Mouse (Mus musculus) frontal cortex, postnatal 36 days (tissue): Measurements from ENCODE around the gene BC016579.
A peak's percentile ranks its signal among the peaks of the same experiment; 100 is the strongest.

Source experiments
- DNase-seq, 2 experiments: peaks; one replicate each; pipeline ENCODE4 v3.0.0; 2022; ENCODE audit warnings: low spot score in 2 of 2

Gene BC016579

DNA sequence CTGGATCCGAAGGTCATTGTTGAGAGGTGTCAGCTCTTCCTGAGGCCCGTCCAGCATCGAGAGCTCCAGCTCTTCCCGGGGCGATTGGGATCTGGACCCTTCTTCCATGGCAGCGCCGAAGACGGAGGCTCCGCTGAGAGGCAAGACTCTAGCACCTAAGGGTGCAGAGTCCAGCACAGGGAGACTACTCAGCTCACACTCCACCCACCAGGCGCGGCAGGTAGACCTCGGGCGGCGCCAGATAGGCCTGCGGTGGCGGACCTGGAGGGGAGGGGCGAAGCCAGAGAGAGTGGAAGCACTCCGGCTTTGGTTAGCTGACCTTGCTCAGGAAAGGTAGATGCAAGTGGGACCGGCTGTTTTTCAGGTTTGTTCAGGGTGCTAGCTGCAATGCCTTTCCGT, at the start of gene BC016579:
TSS of gene BC016579 (minus strand) at position 135 of the 399 bp plus-strand sequence.
- DNase-seq, result no peak

DNA sequence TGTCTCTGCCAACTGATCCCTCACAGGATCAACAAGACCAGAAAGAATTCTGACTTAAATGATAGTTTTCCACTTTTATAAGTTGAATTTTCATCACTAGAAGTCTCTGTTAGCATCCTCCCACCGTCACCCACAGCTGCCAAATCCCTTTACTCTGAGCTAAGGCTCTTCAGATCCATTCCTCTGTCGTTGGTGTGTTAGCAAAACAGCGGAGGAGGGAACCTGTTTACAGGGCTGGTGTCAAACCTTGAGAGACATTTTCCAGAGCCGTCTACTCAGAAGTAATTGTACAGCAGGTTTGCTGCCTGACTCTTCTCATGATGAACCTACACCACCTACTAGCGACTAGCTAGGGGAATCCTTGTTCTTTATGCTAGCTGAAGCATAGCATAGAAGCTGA, 45.4 kb upstream of the BC016579 start:
- no peak for DNase-seq

DNA sequence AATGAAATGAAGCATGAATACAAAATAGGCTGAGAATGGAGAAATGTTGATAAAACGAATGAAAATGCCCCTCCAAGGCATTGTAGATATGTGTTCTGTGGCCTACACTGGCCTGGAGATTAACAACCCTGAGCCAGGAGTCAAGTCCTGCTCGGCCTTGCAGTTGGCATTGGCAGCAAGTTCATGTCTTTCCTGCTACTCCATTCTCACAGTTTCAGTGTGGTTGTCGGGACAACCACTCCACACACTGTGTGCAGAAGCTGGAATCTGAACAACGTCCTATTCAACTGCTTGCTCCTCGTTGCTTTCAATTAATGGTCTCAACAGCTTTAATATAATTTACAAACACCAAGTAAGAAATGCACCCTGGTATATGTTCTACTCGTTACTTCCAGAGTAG, 44.1 kb upstream of the BC016579 start:
- no peak for DNase-seq

DNA sequence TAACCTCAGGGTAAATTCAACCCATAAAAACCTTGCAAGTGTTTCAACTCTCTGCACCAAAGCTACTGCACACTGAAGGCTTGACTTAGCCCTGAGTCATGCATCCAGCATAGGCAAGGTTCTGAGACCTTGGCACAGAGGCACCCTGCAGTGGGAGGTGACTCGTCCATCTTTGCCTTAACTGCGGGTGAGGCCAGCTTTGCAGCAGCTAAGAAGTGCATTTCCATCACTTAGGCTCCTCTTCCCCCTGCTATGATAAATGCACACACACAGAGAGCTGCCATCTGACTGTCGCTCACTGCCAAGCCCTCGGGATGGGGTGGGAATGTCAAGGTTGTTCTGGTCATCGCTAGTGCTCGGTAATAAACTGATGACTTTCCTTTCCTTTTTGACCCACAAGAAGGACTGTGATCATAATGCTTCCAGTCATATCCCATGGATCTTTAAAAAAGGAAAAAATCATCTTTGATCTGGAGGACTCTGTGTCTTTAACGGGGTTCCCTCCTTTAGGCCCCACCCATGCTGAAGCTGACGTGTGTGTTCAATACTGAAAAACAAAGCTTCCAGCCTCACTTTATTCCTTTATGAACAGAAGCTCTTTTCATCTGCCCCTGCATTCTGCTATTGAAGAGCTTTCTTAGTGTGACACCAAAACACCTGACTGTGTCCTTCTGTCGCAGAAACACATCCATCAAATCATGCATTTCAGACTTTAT, 41.7 kb upstream of the BC016579 start:
- no peak for DNase-seq

- DNase-seq, result no peak
Observed at GRCm38 (mm10) chr16:45693558-45693957, 39.7 kb upstream of the BC016579 start, which contains the start of gene Tmprss7. TSS of gene Tmprss7 (minus strand) at chr16:45693658.

DNA sequence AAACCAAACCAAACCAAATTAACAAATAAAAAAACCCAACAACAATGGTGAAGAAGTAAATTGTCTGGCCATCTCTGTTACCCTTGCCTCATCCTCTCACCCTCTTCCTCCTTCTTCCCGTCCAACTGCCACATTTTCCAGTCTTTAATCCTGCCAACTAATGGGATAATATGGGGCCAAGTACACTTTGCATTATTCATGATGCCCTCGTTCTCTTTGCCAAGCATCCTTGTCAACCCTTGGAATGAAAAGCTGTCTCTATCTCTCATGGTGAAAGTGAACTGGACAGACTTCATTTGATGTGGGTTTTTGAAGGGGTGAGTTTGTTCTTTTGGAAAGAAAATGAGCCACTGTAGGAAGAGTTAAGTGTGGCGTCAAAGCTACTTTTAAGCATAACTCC, 39.0 kb upstream of the BC016579 start:
- DNase-seq, result no peak

GRCm38 (mm10) chr16:45690178-45690577, 36.3 kb upstream of the BC016579 start:
- DNase-seq, result peak; percentile 60 to 71

GRCm38 (mm10) chr16:45686833-45687232, 33.0 kb upstream of the BC016579 start:
- DNase-seq, result no peak

DNA sequence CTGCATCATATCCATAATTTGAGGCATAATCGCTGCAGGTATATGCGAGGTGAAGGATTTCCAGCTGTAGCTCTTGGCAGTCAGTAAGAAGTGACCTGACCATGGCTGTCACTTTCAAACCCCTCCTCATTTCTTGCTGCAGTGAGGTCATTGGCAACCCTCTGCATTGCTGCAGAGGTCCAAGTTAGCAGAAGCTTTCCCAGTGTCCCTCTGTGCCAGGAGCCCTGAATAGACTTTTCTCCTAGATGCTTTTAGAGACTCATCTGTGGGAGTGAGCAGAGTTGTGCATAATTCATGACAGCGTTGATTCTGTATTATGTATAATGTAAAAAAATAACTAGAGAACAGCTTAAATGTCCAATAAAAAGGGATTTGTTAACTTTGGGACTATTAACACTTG, 31.4 kb upstream of the BC016579 start:
- peak; percentile 44 to 60 for DNase-seq

- peak in 1 of 2 experiments; percentile 72 for DNase-seq
Observed at GRCm38 (mm10) chr16:45684815-45685214, 30.9 kb upstream of the BC016579 start.

GRCm38 (mm10) chr16:45676462-45676861, 22.6 kb upstream of the BC016579 start:
- peak in 1 of 2 experiments; percentile 34 for DNase-seq

DNA sequence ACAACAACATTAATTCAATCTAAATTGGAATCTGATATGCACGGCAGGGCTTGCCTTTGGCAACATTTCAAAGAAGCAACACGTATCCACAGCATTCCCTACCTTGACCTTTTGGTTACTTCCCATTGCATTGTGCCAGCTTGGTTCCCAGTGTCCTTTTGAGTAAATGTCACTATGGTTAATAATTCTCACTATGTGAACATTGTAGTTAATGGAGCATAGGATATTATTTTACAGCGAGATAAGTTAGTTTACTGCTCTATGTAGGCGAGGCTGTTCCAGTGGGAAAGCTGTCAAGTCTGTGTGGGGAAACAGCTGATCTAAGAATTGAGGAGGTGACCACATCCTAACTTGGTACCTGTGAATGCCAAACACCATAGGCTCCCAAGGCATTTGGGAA, 16.1 kb upstream of the BC016579 start:
- peak in 1 of 2 experiments; percentile 24 for DNase-seq

DNA sequence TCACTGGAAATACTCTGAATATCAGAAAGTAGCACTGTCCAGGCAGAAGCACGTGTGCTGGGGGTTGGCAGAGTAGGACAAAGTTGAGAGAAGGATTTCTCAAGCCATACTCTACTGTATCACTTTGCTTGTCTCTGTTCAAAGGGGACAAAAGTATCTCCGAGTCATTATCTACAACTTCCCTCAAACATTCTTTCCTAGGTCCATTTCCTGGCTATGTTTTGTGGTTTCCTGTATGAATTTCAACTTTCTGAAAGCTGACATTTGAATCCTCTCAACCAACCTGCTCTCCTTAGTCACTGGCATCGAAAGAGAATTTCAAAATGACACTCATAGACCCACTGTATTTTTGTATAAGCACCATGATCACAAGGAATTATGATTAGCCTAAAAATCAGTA, 14.3 kb upstream of the BC016579 start:
- no peak for DNase-seq

DNA sequence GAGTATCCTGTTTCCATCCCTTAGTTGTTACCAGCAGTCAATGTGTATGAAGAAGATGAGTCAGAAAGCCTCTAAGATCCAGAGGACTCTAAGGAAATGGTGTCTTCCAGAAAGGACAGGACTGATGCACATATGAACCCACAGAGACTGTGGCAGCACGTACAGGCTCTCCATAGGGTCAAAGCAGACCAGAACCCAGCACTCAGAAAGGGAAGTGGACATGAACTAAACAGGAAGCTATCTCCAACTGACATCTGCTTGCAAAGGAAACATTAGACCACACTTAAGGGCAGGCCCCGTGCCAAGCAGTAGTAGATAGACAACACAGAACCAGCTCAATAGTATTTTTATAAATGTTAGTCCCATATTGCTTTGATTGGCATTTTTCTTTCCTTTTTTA, 12.3 kb upstream of the BC016579 start:
- DNase-seq, result no peak

DNA sequence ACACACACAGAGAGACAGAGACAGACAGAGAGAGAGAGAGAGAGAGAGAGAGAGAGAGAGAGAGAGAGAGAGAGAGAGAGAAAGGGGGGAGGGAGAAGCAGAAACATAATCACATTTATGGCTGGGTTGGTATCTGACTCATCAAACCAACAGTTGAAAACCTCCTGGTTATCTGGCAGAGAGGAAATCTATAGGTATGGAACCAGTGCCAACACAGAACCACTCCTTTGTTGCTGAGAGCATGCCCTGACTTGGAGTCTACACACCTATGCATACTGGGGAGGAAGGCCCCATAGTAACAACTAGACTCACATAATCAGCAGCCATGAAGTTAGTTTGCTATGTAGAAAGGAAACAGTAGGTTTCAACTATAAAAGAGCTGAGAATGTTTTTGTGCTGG, 8.5 kb upstream of the BC016579 start:
- no peak for DNase-seq

- DNase-seq, result peak; percentile 54 to 70
Observed at GRCm38 (mm10) chr16:45659596-45659995, 5.7 kb upstream of the BC016579 start.

- no peak for DNase-seq
Observed at GRCm38 (mm10) chr16:45658248-45658647, 4.4 kb upstream of the BC016579 start.

GRCm38 (mm10) chr16:45657574-45658159, 3.8 kb upstream of the BC016579 start:
- no peak for DNase-seq

GRCm38 (mm10) chr16:45654465-45654864, 597 bp upstream of the BC016579 start:
- no peak for DNase-seq

DNA sequence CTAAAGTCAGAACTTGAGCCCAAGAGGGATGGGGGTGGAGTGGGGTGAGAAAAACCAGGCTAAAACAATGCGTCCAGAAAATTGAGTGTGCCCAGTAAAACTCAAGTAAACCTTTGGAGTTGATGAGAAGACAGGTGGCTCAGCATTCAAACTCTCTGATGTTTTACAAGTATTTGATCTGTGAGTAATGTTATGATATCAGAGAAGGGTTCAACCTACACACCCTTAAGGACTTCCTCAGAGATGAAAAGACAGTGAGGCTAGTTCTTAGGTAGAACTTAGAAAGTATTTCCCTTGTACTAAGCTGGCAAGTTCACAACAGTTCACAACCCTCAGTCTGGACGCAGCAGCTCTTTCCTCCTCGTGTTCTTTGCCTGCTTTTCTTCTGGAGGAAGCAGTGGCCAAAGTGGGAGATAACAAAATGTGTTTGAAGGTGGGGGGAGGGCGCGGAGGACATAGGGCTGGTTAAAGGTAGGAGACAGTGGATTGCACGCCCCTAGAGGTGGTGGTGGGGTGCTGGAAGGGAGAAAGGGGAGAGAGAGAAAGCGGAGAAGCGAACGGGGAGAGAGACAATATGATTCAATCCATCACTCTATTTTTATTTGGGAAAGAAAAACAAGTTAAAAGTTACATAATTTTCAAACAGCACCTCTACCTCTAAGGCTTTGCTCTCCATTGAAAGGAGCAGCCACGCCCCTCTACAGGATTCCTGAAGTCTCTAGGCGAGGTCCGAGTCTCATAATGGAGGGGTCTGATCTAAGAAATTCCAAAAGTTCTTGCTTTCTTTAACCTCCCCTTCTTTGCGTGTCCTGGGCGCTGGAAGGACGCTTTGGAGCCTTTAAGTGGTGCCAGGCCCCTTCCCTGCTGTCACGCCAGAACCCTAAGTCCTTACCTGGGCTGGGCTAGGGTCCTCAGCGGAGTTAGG, 597 bp downstream of the BC016579 start:
- DNase-seq, result no peak

GRCm38 (mm10) chr16:45651497-45651896, 2.4 kb downstream of the BC016579 start:
- DNase-seq, result no peak

GRCm38 (mm10) chr16:45644380-45644779, 9.5 kb downstream of the BC016579 start:
- no peak for DNase-seq
